Mouse (Mus musculus) hindbrain, embryonic 16.5 days (tissue): ENCODE data around the gene Kcnj6. TPM values are rescaled to one million over a fixed set of nuclear protein-coding genes. Genes with fewer than 3 reads are reported as not detected.

Experiments used
- ATAC-seq: fragments of 200-750 bp; cut with Nextera tagmentation; 2 replicates; pipeline ENCODE4 v1.8.0; 2017; ENCODE audit warnings: moderate TSS enrichment, moderate library complexity
- H3K27ac ChIP-seq: fragments of 300-500 bp; sonication (generic); 2 replicates; pipeline ENCODE4 v1.5.1; 2014; ENCODE audit warnings: low read depth, mild to moderate bottlenecking, control low read depth, low read length, moderate library complexity
- H3K27me3 ChIP-seq: fragments of 300-500 bp; sonication (generic); replicated peaks from 2 replicates; pipeline ENCODE4 v1.6.1; 2014; ENCODE audit warnings: low read length; ENCODE audit not compliant: control insufficient read depth, insufficient read depth
- H3K36me3 ChIP-seq: fragments of 300-500 bp; sonication (generic); 2 replicates; pipeline ENCODE4 v1.6.1; 2014; ENCODE audit warnings: mild to moderate bottlenecking, low read length, moderate library complexity, mixed read lengths; ENCODE audit not compliant: control insufficient read depth, insufficient read depth
- H3K4me1 ChIP-seq: fragments of 300-500 bp; sonication (generic); 2 replicates; pipeline ENCODE4 v1.6.1; 2014; ENCODE audit warnings: low read depth, low read length; ENCODE audit not compliant: control insufficient read depth, insufficient read depth
- H3K4me2 ChIP-seq: fragments of 300-500 bp; sonication (generic); 2 replicates; pipeline ENCODE4 v1.6.1; 2014; ENCODE audit warnings: mild to moderate bottlenecking, low read length, control low read depth, moderate library complexity
- H3K4me3 ChIP-seq: fragments of 300-500 bp; sonication (generic); 2 replicates; pipeline ENCODE4 v1.5.1; 2014; ENCODE audit warnings: mild to moderate bottlenecking, low read length, control low read depth, moderate library complexity
- H3K9ac ChIP-seq: fragments of 300-500 bp; sonication (generic); 2 replicates; pipeline ENCODE4 v1.6.1; 2014; ENCODE audit warnings: low read depth, mild to moderate bottlenecking, control low read depth, low read length, moderate library complexity
- H3K9me3 ChIP-seq: fragments of 300-500 bp; sonication (generic); 2 replicates; pipeline ENCODE4 v1.6.1; 2014; ENCODE audit warnings: mild to moderate bottlenecking, low read length, moderate library complexity; ENCODE audit not compliant: control insufficient read depth
- WGBS: fragments of 180-500 bp; shearing (Covaris S2); extraction: QIAGEN DNeasy Blood & Tissue Kit; methylation state at CpG from one replicate; pipeline ENCODE4 v1.1.7; 2014; 5-methylcytosine and 5-hydroxymethylcytosine counted together
- polyA plus RNA-seq: library from polyadenylated mRNA; unstranded; fragments of >200 nt; fragmentation: Nextera tagmentation; extraction: Ambion mirVana; gene quantifications from 2 replicates; pipeline ENCODE4 v1.2.1, GENCODE M21; 2015

Kcnj6 gene
- polyA plus RNA-seq, 1 experiment from 2014 or later = 6.2 TPM

DNA sequence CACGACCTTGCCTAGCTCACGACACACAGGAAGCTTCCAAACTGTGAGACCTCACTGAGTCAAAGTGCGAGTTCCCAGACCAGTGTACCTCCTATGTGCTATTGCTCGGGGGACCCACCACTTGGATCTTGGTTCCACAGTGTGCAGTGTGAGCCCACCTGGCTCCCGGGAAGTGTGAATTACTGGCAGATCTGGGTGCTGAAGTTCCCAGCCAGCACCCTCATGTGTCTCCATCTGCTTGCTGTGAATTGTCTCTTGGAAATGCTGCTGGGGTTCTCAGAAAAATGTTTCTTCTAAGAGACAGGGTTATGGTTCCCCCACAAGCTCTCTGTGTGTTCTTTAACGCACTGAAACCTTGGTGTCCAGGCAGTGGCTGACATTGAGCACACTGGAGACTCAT lies 98.7 kb downstream of the Kcnj6 start:
- WGBS = 87% methylated on average over 6 of the region's 6 CpGs
- Histone ChIP-seq H3K4me3 (no peak overlapping the region), H3K9ac (no peak overlapping the region), H3K4me1 (no peaks in the 10 kb centered on the region), H3K9me3 (no peaks in the 10 kb centered on the region), H3K36me3 (no peaks in the 10 kb centered on the region), H3K27ac (no peak overlapping the region), H3K4me2 (no peak overlapping the region), H3K27me3 (no peaks in the 10 kb centered on the region)
- no peak for ATAC-seq

DNA sequence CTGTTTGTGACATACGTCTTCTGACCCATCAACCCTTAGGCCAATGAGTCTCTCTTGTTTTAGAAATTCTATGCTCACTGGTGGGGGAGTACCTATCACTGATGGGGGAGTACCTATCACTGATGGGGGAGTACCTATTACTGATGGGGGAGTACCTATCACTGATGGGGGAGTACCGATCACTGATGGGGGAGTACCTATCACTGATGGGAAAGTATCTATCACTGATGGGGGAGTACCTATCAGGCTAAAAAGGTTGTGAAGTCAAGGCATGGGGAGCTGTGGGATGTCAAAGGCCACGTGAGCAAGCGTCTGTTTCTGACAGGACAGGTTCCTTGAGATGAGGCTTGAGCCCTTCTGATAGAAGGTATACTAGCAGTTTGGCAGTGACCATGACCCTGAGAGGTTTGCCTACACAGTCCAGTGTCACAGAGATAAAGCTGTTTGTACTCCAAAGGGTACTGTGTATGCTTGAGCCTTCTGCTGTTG lies 105.3 kb downstream of the Kcnj6 start:
- no peaks in the 10 kb centered on the region for H3K27me3 ChIP-seq
- peaks cover 5% of the 10 kb centered on the region; the same call in 1 of the 2 replicates for H3K4me1 ChIP-seq
- H3K4me3 ChIP-seq = no peak overlapping the region
- no peaks in the 10 kb centered on the region for H3K36me3 ChIP-seq
- H3K27ac ChIP-seq = no peak overlapping the region
- WGBS = 92% methylated on average over 4 of the region's 4 CpGs
- no peak for ATAC-seq
- no peak overlapping the region for H3K4me2 ChIP-seq
- no peak overlapping the region for H3K9ac ChIP-seq
- no peaks in the 10 kb centered on the region for H3K9me3 ChIP-seq

DNA sequence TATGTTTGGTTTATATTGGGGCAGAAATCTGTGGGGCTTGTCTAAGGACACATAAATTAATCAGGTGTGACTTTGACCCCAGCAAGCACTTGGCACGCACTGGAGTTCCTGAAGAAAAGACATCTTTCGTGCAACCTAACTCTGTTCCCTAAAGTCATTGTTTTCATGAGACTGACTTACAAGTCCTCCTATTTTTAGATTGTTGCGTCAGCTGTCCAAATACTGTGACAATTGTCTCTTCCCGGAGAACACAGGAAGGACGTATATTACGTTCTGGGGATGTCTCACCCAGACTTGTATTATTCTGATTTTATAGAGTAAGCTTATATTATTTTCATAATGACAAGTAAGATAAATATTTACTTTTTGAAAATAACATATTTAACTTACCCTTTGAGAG lies 106.9 kb downstream of the Kcnj6 start:
- no peak overlapping the region for H3K4me3 ChIP-seq
- H3K9ac ChIP-seq = no peak overlapping the region
- WGBS = 78% methylated on average over 6 of the region's 6 CpGs
- H3K27me3 ChIP-seq = no peaks in the 10 kb centered on the region
- no peak overlapping the region for H3K4me2 ChIP-seq
- H3K27ac ChIP-seq = no peak overlapping the region
- peaks cover 5% of the 10 kb centered on the region; the same call in 1 of the 2 replicates for H3K4me1 ChIP-seq
- no peaks in the 10 kb centered on the region for H3K9me3 ChIP-seq
- no peaks in the 10 kb centered on the region for H3K36me3 ChIP-seq
- no peak for ATAC-seq

DNA sequence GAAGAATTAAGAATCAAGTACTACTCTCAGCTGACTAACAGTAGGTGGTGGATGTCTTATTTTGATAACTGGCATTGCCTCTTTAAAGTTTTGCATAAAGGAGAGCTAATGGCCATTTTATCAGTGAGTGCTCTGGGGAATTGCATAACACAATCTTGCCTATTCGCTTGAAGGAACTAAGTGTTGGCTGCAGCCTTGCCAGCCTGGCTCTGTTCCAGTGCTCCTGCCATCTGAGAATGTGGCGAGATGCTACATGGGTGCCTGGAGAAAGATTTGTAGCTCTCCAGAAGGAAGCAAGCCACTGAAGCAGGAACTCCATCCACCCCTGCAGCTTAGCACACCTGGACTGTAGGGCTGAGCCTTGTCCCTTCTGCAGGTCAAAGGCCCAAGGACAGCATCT lies 107.4 kb downstream of the Kcnj6 start:
- Histone ChIP-seq H3K4me2 (no peak overlapping the region), H3K27me3 (no peaks in the 10 kb centered on the region), H3K4me3 (no peak overlapping the region), H3K9me3 (no peaks in the 10 kb centered on the region), H3K4me1 (peaks cover 5% of the 10 kb centered on the region; the same call in 1 of the 2 replicates), H3K27ac (no peak overlapping the region), H3K36me3 (no peaks in the 10 kb centered on the region), H3K9ac (no peak overlapping the region)
- WGBS = 38% methylated on average over 2 of the region's 2 CpGs
- no peak for ATAC-seq

DNA sequence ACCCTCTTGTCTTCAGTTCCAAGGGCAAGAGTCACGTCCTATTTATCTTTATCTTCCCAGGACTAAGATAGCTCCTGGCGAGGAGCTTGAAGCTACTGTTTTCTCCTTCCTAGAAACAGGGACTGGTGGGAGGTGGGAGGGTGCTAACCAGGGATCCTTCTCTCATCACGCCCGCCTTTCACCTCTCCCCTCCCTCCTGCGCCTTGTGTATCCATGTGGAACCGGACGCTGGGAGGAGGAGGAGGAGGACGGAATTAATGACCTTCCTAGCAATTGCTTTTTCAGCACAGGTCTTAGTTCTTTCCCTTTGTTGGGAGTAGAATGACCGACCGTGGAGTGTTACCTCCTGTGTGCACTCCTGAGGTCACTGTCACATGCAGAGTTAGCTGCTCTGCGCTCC lies 108.9 kb downstream of the Kcnj6 start:
- no peak for ATAC-seq
- no peaks in the 10 kb centered on the region for H3K9me3 ChIP-seq
- H3K4me3 ChIP-seq = no peak overlapping the region
- H3K4me2 ChIP-seq = no peak overlapping the region
- no peaks in the 10 kb centered on the region for H3K36me3 ChIP-seq
- WGBS = 65% methylated on average over 9 of the region's 11 CpGs
- H3K27me3 ChIP-seq = no peaks in the 10 kb centered on the region
- peaks cover 5% of the 10 kb centered on the region; the same call in 1 of the 2 replicates for H3K4me1 ChIP-seq
- H3K27ac ChIP-seq = no peak overlapping the region
- H3K9ac ChIP-seq = no peak overlapping the region

DNA sequence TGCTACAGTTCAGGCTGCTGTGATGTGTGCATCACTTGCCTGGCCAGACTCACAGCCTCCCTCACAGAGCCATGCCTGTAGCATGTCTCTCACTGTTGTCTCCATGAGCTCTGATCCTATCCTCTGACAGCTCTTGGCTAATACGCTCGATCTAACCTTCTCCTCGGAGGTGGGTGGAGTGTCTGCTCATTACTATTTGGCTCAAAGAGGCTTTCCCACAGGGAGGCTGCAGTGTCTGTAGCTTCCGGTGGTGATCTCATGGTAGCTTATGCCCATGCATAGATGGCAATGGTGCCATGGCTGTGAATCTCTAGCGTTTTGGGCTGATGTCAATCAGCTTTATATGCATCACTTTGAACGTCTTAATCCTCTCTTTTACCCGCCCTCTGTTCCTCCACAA lies 111.1 kb downstream of the Kcnj6 start:
- H3K4me1 ChIP-seq = peaks cover 5% of the 10 kb centered on the region; the same call in 1 of the 2 replicates
- ATAC-seq = no peak
- WGBS = 83% methylated on average over 7 of the region's 7 CpGs
- H3K36me3 ChIP-seq = no peaks in the 10 kb centered on the region
- no peak overlapping the region for H3K27ac ChIP-seq
- no peak overlapping the region for H3K4me3 ChIP-seq
- no peak overlapping the region for H3K4me2 ChIP-seq
- no peaks in the 10 kb centered on the region for H3K9me3 ChIP-seq
- H3K27me3 ChIP-seq = no peaks in the 10 kb centered on the region
- no peak overlapping the region for H3K9ac ChIP-seq

DNA sequence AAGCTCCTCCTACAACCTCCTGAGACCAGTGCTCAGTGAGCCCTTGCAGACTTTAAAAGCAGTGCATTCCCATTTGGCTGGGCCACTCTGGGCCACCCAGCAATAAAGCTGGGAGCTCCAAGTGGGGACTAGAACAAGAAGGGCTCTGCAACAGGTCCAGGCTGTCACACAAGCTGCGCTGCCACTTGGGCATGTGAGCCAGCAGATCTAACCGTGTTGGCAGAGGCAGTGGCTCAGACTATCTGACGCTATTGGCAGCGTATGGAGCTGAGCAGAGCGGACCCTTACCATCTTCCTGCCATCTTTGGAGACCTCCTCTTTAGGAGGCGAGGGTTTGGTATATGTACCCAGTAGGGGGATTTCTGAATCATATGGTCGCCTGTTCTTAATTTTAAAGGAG lies 112.4 kb downstream of the Kcnj6 start:
- no peak overlapping the region for H3K9ac ChIP-seq
- ATAC-seq = no peak
- no peaks in the 10 kb centered on the region for H3K9me3 ChIP-seq
- H3K4me3 ChIP-seq = no peak overlapping the region
- no peaks in the 10 kb centered on the region for H3K27me3 ChIP-seq
- H3K27ac ChIP-seq = no peak overlapping the region
- 77% methylated on average over 7 of the region's 7 CpGs for WGBS
- no peak overlapping the region for H3K4me2 ChIP-seq
- peaks cover 2% of the 10 kb centered on the region; the same call in 1 of the 2 replicates for H3K4me1 ChIP-seq
- no peaks in the 10 kb centered on the region for H3K36me3 ChIP-seq

DNA sequence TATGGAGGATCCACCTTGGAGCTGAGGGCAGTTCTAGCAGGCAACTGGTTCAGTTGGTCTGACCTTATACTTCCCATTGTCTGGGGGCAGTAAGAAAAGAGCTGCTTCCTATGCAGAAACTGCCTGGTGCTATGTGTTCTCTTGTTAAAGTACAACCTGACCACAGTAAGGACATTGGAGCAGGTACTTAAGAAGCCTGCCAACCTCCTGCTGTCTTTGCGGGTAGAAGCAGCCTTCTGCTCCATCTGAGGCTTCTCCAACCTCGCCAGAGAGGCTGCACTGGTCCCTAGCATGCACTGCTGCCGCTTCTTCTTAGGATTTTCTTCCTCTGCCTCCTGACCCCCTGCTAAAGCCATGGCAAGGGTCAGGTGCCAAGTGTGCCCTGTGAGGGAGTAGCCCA lies 113.6 kb downstream of the Kcnj6 start:
- Histone ChIP-seq H3K27me3 (no peaks in the 10 kb centered on the region), H3K36me3 (no peaks in the 10 kb centered on the region), H3K27ac (no peak overlapping the region), H3K4me3 (no peak overlapping the region), H3K4me2 (no peak overlapping the region), H3K9ac (no peak overlapping the region), H3K9me3 (no peaks in the 10 kb centered on the region), H3K4me1 (no peaks in the 10 kb centered on the region; the same call in 1 of the 2 replicates)
- WGBS = 59% methylated on average over 3 of the region's 3 CpGs
- no peak for ATAC-seq

DNA sequence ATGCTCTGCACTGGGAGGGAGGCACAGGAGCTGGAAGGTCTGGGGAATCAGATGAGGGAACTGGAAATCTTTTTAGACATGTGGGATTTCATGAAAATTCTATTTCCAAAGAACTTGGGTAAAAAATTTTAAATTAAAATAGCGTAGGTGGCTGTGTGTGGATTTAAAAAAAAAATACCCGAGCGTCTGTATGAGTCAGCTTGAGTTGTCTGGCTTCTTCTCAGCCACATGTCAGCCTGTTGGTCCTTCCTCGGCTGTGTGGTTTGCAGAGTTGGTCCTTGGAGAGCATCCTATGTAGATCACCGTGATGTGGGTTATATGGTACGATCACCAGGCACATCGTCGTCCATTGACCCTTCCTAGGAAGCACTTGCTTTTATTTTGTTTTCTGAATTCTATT lies 114.3 kb downstream of the Kcnj6 start:
- Histone ChIP-seq H3K9ac (no peak overlapping the region), H3K36me3 (no peaks in the 10 kb centered on the region), H3K27me3 (no peaks in the 10 kb centered on the region), H3K4me3 (no peak overlapping the region), H3K4me2 (no peak overlapping the region), H3K27ac (no peak overlapping the region), H3K4me1 (no peaks in the 10 kb centered on the region; the same call in 1 of the 2 replicates), H3K9me3 (no peaks in the 10 kb centered on the region)
- 84% methylated on average over 8 of the region's 8 CpGs for WGBS
- ATAC-seq = no peak

DNA sequence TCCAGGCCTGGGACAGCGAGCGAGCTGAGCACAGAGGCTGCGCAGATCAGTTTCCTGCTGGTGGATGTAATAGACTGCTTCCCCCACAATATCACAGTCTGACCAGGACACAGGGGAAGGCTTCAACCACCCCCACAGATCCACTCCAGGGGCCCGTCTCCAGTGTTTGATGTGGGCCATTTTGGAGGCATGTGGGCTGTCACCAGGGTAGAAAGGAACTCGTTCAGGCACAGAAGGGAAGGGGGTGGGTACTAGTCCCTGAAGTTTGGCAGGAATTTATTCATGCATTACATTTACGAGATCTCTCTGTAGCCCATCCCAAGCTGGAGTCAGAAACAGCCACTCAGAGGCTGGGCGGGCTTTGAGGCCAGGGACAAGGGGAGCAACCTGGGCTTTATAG lies 115.4 kb downstream of the Kcnj6 start:
- Histone ChIP-seq H3K9me3 (no peaks in the 10 kb centered on the region), H3K27ac (no peak overlapping the region), H3K4me2 (no peak overlapping the region), H3K9ac (no peak overlapping the region), H3K27me3 (no peaks in the 10 kb centered on the region), H3K36me3 (no peaks in the 10 kb centered on the region), H3K4me3 (no peak overlapping the region), H3K4me1 (no peaks in the 10 kb centered on the region; the same call in 1 of the 2 replicates)
- no peak for ATAC-seq
- 68% methylated on average over 7 of the region's 7 CpGs for WGBS
